Mouse (Mus musculus): ENCODE results near the gene Cers2. TPM values are rescaled to one million over a fixed set of nuclear protein-coding genes. Genes with fewer than 3 reads are reported as not detected.

The Cers2 gene
- total RNA-seq (2023) = 106 TPM

GRCm38 (mm10) chr3:95314486-95315093 lies at the start of gene Cers2:
Gene Cers2, plus strand, starts transcription at chr3:95314791.

GRCm38 (mm10) chr3:95281216-95282126 lies 33.1 kb upstream of the Cers2 start, which contains the start of the genes Mindy1 and Prune1:
Gene Mindy1, plus strand, starts transcription at chr3:95281345.
Gene Prune1, minus strand, starts transcription at chr3:95282076.

DNA sequence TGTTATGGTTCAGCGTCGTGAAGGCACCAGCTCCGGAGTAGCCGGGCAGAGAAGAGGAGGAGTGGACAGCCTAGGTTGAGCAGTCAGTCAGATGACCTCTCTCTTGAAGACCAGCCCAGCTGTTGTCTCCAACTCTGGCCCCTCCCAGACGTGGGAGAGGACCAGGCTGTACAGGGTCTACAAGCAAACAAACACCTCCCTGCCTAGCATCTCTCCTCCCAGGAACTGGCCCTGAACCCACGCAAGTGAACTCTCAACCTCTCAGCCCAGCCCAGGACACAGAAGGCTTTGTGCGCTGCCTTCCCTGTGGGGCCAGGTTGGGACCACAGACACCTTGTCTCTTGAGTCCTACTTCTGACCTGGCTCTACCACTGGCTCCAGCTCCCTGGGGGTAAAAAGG lies 7.5 kb upstream of the Cers2 start, which contains the start of gene Anxa9:
TSS of gene Anxa9 (minus strand) at position 77 of the 400 bp plus-strand sequence.

DNA sequence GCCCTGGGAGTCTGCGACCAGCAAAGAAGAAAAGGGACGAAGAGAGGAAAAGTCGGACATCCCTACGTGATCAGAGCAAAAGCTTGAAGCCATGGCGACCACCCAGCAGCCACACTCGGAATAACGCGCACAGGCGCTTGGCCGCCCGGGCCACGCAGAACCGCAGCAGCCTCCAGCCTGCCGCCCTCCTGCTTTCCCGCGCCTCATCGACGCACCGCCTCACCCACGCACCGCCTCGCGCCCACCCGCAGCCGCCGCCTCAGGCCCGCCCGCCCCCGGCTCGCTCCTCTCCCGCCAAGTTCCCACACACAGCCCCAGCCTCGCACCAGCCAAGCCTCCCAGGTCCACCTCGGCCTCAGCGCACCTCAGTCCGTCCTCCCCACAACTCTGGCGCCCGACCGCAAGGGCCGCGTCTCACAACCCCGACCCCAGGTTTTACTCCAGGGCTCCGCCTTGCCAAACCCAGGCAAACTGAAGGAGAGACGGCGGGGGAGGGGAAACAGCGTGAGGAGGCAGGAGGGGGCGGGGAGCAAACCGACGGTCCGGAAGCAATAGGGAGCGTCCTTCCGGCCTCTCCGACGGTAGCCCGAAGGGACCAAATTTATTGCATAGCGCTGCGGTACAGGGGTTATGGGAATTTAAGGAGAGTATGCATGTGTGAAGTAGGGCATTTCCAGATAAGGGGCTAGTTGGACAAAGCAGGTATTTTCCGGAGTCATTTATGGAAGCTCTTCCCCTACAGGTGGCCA lies 42.3 kb downstream of the Cers2 start, which contains the start of gene Setdb1:
TSS of gene Setdb1 (minus strand) at position 502 of the 749 bp plus-strand sequence.

Other genes with a start within 250 kb of the Cers2 start
- 43.9 TPM for gene Pip5k1a, start 207.9 kb upstream of the Cers2 start, total RNA-seq (2023)
- 46.8 TPM for gene Vps72, start 203.8 kb upstream of the Cers2 start, total RNA-seq (2023)
- 1.7 TPM for gene Tmod4, start 190.3 kb upstream of the Cers2 start, total RNA-seq (2023)
- 91.4 TPM for gene Scnm1, start 180.8 kb upstream of the Cers2 start, total RNA-seq (2023)
- gene Lysmd1, start 180.7 kb upstream of the Cers2 start, total RNA-seq (2023) = 6.5 TPM
- 102 TPM for gene Tnfaip8l2, start 172.4 kb upstream of the Cers2 start, total RNA-seq (2023)
- gene Sema6c, start 154.3 kb upstream of the Cers2 start, total RNA-seq (2023) = 2.5 TPM
- 67.0 TPM for gene Gabpb2, start 96.9 kb upstream of the Cers2 start, total RNA-seq (2023)
- 244 TPM for gene Cdc42se1, start 86.1 kb upstream of the Cers2 start, total RNA-seq (2023)
- gene Mllt11, start 82.6 kb upstream of the Cers2 start, total RNA-seq (2023) = 7.0 TPM
- gene Gm128, start 73.2 kb upstream of the Cers2 start, total RNA-seq (2023) = not detected
- not detected for gene Bnipl, start 63.6 kb upstream of the Cers2 start, total RNA-seq (2023)
- gene Mindy1, start 33.4 kb upstream of the Cers2 start, total RNA-seq (2023) = 20.9 TPM
- 8.8 TPM for gene Prune1, start 32.7 kb upstream of the Cers2 start, total RNA-seq (2023)
- 0.71 TPM for gene Anxa9, start 7.6 kb upstream of the Cers2 start, total RNA-seq (2023)
- 33.3 TPM for gene Setdb1, start 42.4 kb downstream of the Cers2 start, total RNA-seq (2023)
- gene 4930558C23Rik, start 88.0 kb downstream of the Cers2 start, total RNA-seq (2023) = not detected
- 74.5 TPM for gene Arnt, start 119.6 kb downstream of the Cers2 start, total RNA-seq (2023)
- 1.5 TPM for gene Ctsk, start 184.5 kb downstream of the Cers2 start, total RNA-seq (2023)
- gene Ctss, start 212.0 kb downstream of the Cers2 start, total RNA-seq (2023) = 108 TPM
- gene Hormad1, start 244.9 kb downstream of the Cers2 start, total RNA-seq (2023) = not detected